Mouse (Mus musculus) lung, adult 2 months (tissue): ENCODE results near the gene Zfand5.

ENCODE experiments used
- CTCF ChIP-seq: fragments of 200-500 bp; IDR thresholded peaks from 2 replicates; pipeline ENCODE4 v1.5.1; 2011; ENCODE audit warnings: mild to moderate bottlenecking, low read length, control low read depth; ENCODE audit not compliant: insufficient read depth
- POLR2A ChIP-seq: fragments of 200-500 bp; IDR thresholded peaks from 2 replicates; pipeline ENCODE4 v1.6.1; 2011; ENCODE audit warnings: low read depth, mild to moderate bottlenecking, control low read depth, low read length, borderline replicate concordance; ENCODE audit errors: extremely low read depth

- no peak for TF ChIP-seq CTCF
- TF ChIP-seq POLR2A, result no peak
Measured at GRCm38 (mm10) chr19:21331621-21332155, 59.6 kb downstream of the Zfand5 start.
